Mouse (Mus musculus) midbrain, embryonic 14.5 days (tissue): ENCODE measurements at regions not wholly inside any gene's neighbourhood (a gene's known extent, or its start where the extent isn't known, plus 50 kb on each side); places are given as distances from the start of the nearest gene placed in this dataset.

Experiments used
- ATAC-seq: fragments of 200-750 bp; cut with Nextera tagmentation; 2 replicates; pipeline ENCODE4 v1.8.0; 2017; ENCODE audit warnings: moderate number of reproducible peaks, moderate library complexity; ENCODE audit not compliant: low FRiP score, low TSS enrichment
- DNase-seq: peaks from one replicate; pipeline ENCODE4 v3.0.0-alpha.2; 2015
- H3K27ac ChIP-seq: fragments of 300-500 bp; sonication (generic); replicated peaks from 2 replicates; pipeline ENCODE4 v1.5.1; 2014; ENCODE audit warnings: mild to moderate bottlenecking, low read depth, low read length, moderate library complexity
- H3K27me3 ChIP-seq: fragments of 300-500 bp; sonication (generic); 2 replicates; pipeline ENCODE4 v1.6.1; 2014; ENCODE audit warnings: low read length, control low read depth, mixed read lengths; ENCODE audit not compliant: control insufficient read depth, insufficient read depth
- H3K36me3 ChIP-seq: fragments of 300-500 bp; sonication (generic); 2 replicates; pipeline ENCODE4 v1.6.1; 2014; ENCODE audit warnings: low read length, control low read depth; ENCODE audit not compliant: control insufficient read depth, insufficient read depth
- H3K4me1 ChIP-seq: fragments of 300-500 bp; sonication (generic); 2 replicates; pipeline ENCODE4 v1.6.1; 2014; ENCODE audit warnings: mild to moderate bottlenecking, antibody characterized with exemption, low read length, control low read depth; ENCODE audit not compliant: control insufficient read depth, insufficient read depth
- H3K4me2 ChIP-seq: fragments of 300-500 bp; sonication (generic); 2 replicates; pipeline ENCODE4 v1.6.1; 2014; ENCODE audit warnings: mild to moderate bottlenecking, low read length, moderate library complexity
- H3K4me3 ChIP-seq: fragments of 300-500 bp; sonication (generic); replicated peaks from 2 replicates; pipeline ENCODE4 v1.5.1; 2014; ENCODE audit warnings: low read depth, low read length
- H3K9ac ChIP-seq: fragments of 300-500 bp; sonication (generic); replicated peaks from 2 replicates; pipeline ENCODE4 v1.6.1; 2014; ENCODE audit warnings: mild to moderate bottlenecking, low read length, moderate library complexity
- H3K9me3 ChIP-seq: fragments of 300-500 bp; sonication (generic); 2 replicates; pipeline ENCODE4 v1.6.1; 2016; ENCODE audit warnings: low read length, control low read depth, mixed read lengths; ENCODE audit not compliant: control insufficient read depth
- WGBS: fragments of 180-500 bp; shearing (Covaris S2); extraction: QIAGEN DNeasy Blood & Tissue Kit; methylation state at CpG from one replicate; pipeline ENCODE4 v1.1.7; 2014; 5-methylcytosine and 5-hydroxymethylcytosine counted together

DNA sequence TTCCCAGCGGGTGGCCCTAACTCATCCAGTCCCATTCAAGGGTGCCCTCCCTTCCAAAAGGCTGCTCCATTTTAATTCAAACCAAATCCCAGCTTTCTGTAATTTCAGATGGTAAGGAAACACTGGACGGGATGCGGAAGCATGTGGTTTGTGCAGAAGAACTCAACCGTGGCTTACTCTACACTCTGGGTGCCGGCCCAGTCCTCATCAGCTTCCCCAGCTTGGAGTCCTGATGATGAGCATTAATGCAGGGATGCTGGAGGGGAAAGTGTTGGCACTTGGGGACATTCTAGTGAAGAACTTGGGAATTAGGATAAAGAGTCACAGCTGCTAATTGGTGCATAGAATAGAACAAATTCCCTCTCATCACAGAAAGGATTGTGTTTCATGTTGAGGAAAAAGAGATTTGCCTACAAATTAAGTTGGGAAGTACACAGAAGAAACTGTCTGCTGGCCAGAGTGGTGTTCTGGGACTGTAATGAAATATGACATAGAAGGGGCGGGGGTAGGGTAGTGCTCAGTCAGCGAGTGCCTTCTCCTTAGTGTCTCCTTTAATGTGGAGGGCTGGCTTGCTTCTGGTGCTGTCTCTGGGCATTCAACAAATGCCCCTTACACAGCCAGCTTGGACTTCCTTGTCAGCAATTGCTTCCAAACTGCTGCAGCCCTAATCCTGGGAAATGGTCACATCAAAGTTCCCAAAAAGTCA, 285.0 kb upstream of the Bmper start:
- H3K9ac ChIP-seq = no peak overlapping the region
- no peaks in the 10 kb centered on the region for H3K9me3 ChIP-seq
- H3K4me1 ChIP-seq = no peaks in the 10 kb centered on the region
- no peak for ATAC-seq
- no peak for DNase-seq
- H3K4me3 ChIP-seq = no peak overlapping the region
- H3K36me3 ChIP-seq = no peaks in the 10 kb centered on the region
- whole genome bisulfite sequencing = 84% methylated on average over 7 of the region's 7 CpGs
- no peaks in the 10 kb centered on the region for H3K27me3 ChIP-seq
- H3K4me2 ChIP-seq = no peak overlapping the region
- no peak overlapping the region for H3K27ac ChIP-seq

- Histone ChIP-seq H3K4me3 (no peak overlapping the region), H3K9ac (no peak overlapping the region), H3K4me2 (no peak overlapping the region), H3K27me3 (no peaks in the 10 kb centered on the region), H3K9me3 (no peaks in the 10 kb centered on the region), H3K36me3 (no peaks in the 10 kb centered on the region), H3K4me1 (no peaks in the 10 kb centered on the region), H3K27ac (no peak overlapping the region)
- no peak for ATAC-seq
- 61% methylated on average over 6 of the region's 6 CpGs for WGBS
- no peak for DNase-seq
These were observed 277.9 kb upstream of the Bmper start for GRCm38 (mm10) chr9:22944992-22945391.

DNA sequence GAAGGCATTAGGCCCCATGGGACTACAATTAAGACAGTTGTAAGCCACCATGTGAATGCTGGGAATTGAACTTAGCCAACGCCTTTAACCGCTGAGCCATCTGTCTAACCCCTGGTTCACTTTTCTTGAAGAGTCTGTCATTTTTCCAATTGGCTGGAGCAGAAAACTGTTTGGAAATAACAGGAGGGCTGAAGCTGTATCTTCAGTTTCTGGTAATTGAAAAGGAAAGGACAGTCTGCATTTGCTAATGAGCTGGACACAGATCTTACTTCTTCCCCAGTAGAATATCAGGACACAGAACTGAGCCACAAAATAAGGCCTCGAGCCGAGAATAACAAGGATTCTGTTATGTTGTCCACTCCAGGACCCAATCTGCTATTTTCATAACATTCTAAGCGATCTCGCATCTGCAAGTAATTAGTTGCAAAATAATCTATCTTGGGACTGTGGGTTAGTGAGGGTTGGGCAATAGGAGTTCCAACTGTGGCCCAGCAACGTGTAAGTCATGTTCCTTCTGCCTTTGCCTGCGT, 277.4 kb upstream of the Bmper start:
- Histone ChIP-seq H3K27me3 (no peaks in the 10 kb centered on the region), H3K9ac (no peak overlapping the region), H3K4me3 (no peak overlapping the region), H3K36me3 (no peaks in the 10 kb centered on the region), H3K9me3 (no peaks in the 10 kb centered on the region), H3K4me1 (no peaks in the 10 kb centered on the region), H3K27ac (no peak overlapping the region), H3K4me2 (no peak overlapping the region)
- no peak for DNase-seq
- ATAC-seq = no peak
- WGBS = 75% methylated on average over 8 of the region's 8 CpGs

DNA sequence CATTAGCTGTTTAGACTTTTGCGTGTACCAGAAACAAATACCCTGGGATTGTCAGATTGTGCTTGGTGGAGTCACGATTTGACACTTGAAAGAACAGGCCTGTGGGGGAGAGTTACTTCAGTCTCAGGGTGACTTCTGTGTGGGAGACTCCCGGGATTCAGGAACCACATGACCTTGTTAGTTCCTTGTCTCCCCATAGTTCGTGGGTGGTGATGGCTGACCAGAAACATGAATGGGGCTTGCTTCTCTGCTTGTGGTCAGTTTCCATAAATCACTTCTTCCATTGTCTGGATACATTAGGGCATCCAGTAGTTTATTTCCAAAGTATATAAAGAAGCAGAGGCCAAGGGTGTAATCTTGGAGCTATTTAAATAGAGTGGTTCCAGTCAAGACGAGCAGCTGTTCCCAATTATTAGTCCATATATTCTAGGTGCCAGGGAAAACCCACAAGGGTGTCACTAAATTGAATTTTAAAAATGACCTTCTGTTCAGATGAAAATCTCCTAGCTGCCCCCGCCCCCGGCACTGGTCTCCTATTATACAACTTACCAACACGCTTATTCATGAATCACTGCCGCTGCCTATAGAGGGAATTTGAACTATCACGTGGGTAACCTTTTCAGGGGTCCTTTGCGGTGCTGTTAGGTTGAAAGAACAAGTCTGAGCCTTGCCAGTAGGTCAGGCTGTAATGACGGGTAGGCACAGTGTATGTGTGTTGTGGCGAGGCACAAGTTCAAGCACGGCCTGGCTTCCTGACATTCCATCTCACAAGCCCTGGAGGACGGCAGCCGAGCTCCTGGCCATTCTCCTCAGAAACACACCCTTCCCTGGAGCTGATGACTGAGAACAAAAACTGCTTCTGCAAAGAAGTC, 270.1 kb upstream of the Bmper start:
- H3K27ac ChIP-seq = no peak overlapping the region
- no peak for ATAC-seq

DNA sequence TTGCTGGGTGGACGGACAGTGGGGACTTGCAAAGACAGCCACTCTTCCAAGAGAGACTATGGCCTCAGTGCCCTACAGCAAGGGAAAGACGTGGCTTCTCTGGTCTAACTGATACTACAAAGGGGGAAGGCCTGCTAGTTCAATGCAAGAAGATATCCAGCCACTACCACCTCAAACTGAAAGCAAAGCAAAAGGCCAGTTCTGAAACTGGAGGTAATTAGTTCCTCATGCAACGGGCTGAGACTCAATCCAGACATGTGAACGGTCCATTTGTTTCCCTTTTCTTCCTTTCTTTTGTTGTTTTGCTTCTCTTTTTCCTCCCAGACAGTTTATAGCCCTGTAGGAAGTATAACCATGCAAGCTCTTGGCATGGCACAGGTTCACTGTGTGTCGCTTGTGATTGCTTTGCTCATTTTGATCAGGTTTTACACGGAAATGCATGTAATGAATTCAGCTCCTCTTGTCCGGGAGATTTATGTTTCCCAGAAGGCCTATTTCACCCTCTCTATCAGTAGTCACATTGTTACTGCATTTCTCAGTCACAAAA, 260.5 kb upstream of the Bmper start:
- ATAC-seq (no peak), DNase-seq (no peak)
- H3K36me3 ChIP-seq = no peaks in the 10 kb centered on the region
- no peak overlapping the region for H3K9ac ChIP-seq
- no peaks in the 10 kb centered on the region for H3K9me3 ChIP-seq
- H3K4me2 ChIP-seq = no peak overlapping the region
- no peaks in the 10 kb centered on the region for H3K4me1 ChIP-seq
- H3K27ac ChIP-seq = no peak overlapping the region
- H3K4me3 ChIP-seq = no peak overlapping the region
- H3K27me3 ChIP-seq = no peaks in the 10 kb centered on the region
- 72% methylated on average over 7 of the region's 7 CpGs for WGBS

More for the DNA sequence above, 270.1 kb upstream of the Bmper start:
- no peak for DNase-seq
- H3K9ac ChIP-seq = no peak overlapping the region
- whole genome bisulfite sequencing = 76% methylated on average over 16 of the region's 16 CpGs
- H3K36me3 ChIP-seq = no peaks in the 10 kb centered on the region
- no peak overlapping the region for H3K4me2 ChIP-seq
- no peaks in the 10 kb centered on the region for H3K4me1 ChIP-seq
- H3K9me3 ChIP-seq = no peaks in the 10 kb centered on the region
- H3K4me3 ChIP-seq = no peak overlapping the region
- H3K27me3 ChIP-seq = no peaks in the 10 kb centered on the region

DNA sequence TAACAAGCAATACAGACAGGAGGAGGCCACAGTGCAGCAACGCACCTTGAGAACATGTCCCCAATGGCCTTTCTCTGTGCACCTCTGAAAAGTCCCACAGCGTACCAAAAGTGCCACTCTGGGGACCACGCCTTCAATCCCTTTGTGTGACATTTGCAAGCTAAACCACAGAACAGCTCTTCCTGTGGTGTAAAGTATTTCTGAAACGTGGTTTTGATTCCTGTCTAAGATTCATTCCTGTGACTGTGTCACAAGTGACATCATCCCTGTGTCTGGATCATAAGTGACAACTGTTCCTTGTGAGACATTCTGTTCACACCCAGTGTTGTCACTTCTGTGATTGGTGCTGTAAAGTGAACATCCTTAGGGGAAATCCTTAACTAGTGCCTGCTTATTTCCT, 251.6 kb upstream of the Bmper start:
- Histone ChIP-seq H3K4me1 (no peaks in the 10 kb centered on the region), H3K27ac (no peak overlapping the region), H3K4me3 (no peak overlapping the region), H3K36me3 (no peaks in the 10 kb centered on the region), H3K9ac (no peak overlapping the region), H3K27me3 (no peaks in the 10 kb centered on the region), H3K9me3 (no peaks in the 10 kb centered on the region), H3K4me2 (no peak overlapping the region)
- no peak for ATAC-seq
- no peak for DNase-seq
- 92% methylated on average over 4 of the region's 4 CpGs for WGBS

GRCm38 (mm10) chr9:22976748-22977147, 246.1 kb upstream of the Bmper start:
- Histone ChIP-seq H3K4me2 (no peak overlapping the region), H3K4me3 (no peak overlapping the region), H3K9me3 (no peaks in the 10 kb centered on the region), H3K4me1 (no peaks in the 10 kb centered on the region), H3K9ac (no peak overlapping the region), H3K27me3 (no peaks in the 10 kb centered on the region), H3K27ac (no peak overlapping the region), H3K36me3 (no peaks in the 10 kb centered on the region)
- DNase-seq (peak; percentile 50), ATAC-seq (no peak)
- WGBS = 23% methylated on average over 9 of the region's 9 CpGs

GRCm38 (mm10) chr9:22979627-22980026, 243.2 kb upstream of the Bmper start:
- no peak overlapping the region for H3K27ac ChIP-seq
- 40% methylated on average over 5 of the region's 5 CpGs for WGBS
- no peak overlapping the region for H3K4me3 ChIP-seq
- H3K36me3 ChIP-seq = no peaks in the 10 kb centered on the region
- H3K9ac ChIP-seq = no peak overlapping the region
- no peaks in the 10 kb centered on the region for H3K9me3 ChIP-seq
- H3K27me3 ChIP-seq = no peaks in the 10 kb centered on the region
- H3K4me2 ChIP-seq = no peak overlapping the region
- no peak for ATAC-seq
- no peaks in the 10 kb centered on the region for H3K4me1 ChIP-seq
- no peak for DNase-seq
